Comparison of ENCODE assay signal across 8 mouse cellular contexts in the genomic region with DNA sequence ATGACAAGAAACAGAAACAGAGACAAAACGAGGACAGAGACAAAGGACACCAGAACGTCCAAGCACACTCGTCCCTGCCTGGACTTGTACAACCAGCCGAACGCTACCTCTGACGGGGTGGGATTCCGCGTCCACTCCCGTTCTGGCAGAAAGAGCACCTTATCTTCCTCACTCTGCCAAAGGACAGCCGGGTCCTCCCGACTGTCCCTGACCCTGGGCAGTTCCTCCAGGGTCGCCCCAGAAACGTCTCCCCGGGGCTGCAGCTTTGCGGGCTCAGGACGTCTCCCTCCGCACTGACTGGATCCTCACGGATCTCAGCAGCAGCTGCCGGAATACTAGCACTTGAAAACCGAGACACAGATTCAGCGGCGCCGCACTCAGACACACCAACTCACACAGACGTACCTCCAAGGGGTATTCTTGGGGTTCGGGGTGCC.
DNase-seq lines count a peak whose midpoint lies in the region; ATAC-seq and TF ChIP-seq lines count a peak whose summit lies in the region.

No protein-coding gene starts in this region.

- H3K9me3 ChIP-seq in heart, embryonic 11.5 days (replicated peaks; ENCODE audit: control insufficient read depth, low read length), result peaks cover 54% of the 10 kb centered on the region
- peaks cover 53% of the 10 kb centered on the region for H3K9me3 ChIP-seq in G1E (replicated peaks)
- peaks cover 54% of the 10 kb centered on the region for H3K9me3 ChIP-seq in forebrain, postnatal 0 days (ENCODE audit: low read length)
- H3K9me3 ChIP-seq in limb, embryonic 10.5 days (replicated peaks), result peaks cover 52% of the 10 kb centered on the region
- H3K9me3 ChIP-seq in midbrain, embryonic 16.5 days (replicated peaks; ENCODE audit: control insufficient read depth, low read length, poor library complexity, severe bottlenecking), result peaks cover 50% of the 10 kb centered on the region

- WGBS in heart, embryonic 11.5 days (ENCODE audit: insufficient replicate concordance), result 68% methylated on average over 25 of the region's 25 CpGs
- 78% methylated on average over 25 of the region's 25 CpGs for WGBS in forebrain, postnatal 0 days
- 69% methylated on average over 25 of the region's 25 CpGs for WGBS in limb, embryonic 10.5 days
- WGBS in midbrain, embryonic 16.5 days, result 72% methylated on average over 25 of the region's 25 CpGs

- H3K27me3 ChIP-seq in heart, embryonic 11.5 days (ENCODE audit: control insufficient read depth, insufficient read depth, low read length), result peaks cover 12% of the 10 kb centered on the region; the same call in 1 of the 2 replicates
- H3K27me3 ChIP-seq in G1E (ENCODE audit: insufficient read depth, low read length), result no peaks in the 10 kb centered on the region; the same call in 1 of the 2 replicates
- no peaks in the 10 kb centered on the region for H3K27me3 ChIP-seq in forebrain, postnatal 0 days (ENCODE audit: insufficient read depth, low read length)
- peaks cover 41% of the 10 kb centered on the region for H3K27me3 ChIP-seq in limb, embryonic 10.5 days (ENCODE audit: low read depth, poor library complexity, severe bottlenecking)
- no peaks in the 10 kb centered on the region for H3K27me3 ChIP-seq in midbrain, embryonic 16.5 days (ENCODE audit: control insufficient read depth, insufficient read depth, low read depth, low read length)

- peaks cover 17% of the 10 kb centered on the region for H3K36me3 ChIP-seq in heart, embryonic 11.5 days (ENCODE audit: control insufficient read depth, insufficient read depth, low read length)
- no peaks in the 10 kb centered on the region for H3K36me3 ChIP-seq in G1E (replicated peaks)
- peaks cover 7% of the 10 kb centered on the region; the same call in 1 of the 2 replicates for H3K36me3 ChIP-seq in forebrain, postnatal 0 days (ENCODE audit: insufficient read depth)
- peaks cover 50% of the 10 kb centered on the region for H3K36me3 ChIP-seq in limb, embryonic 10.5 days
- H3K36me3 ChIP-seq in midbrain, embryonic 16.5 days (ENCODE audit: control insufficient read depth, insufficient read depth, low read length), result peaks cover 6% of the 10 kb centered on the region; the same call in 1 of the 2 replicates

- H3K4me1 ChIP-seq in heart, embryonic 11.5 days (ENCODE audit: control insufficient read depth, insufficient read depth, low read length), result no peaks in the 10 kb centered on the region
- H3K4me1 ChIP-seq in G1E (ENCODE audit: insufficient read depth, low read depth, low read length), result no peaks in the 10 kb centered on the region
- no peaks in the 10 kb centered on the region for H3K4me1 ChIP-seq in forebrain, postnatal 0 days (ENCODE audit: insufficient read depth)
- H3K4me1 ChIP-seq in limb, embryonic 10.5 days, result no peaks in the 10 kb centered on the region
- no peaks in the 10 kb centered on the region for H3K4me1 ChIP-seq in midbrain, embryonic 16.5 days (ENCODE audit: control insufficient read depth, insufficient read depth, low read length)

- intact Hi-C loops in heart, postnatal 14 days (cut with DNase I), result no loop called here

- TF ChIP-seq CTCF in G1E (IDR thresholded peaks at IDR 0.05; ENCODE audit: low read depth, low read length), result no peak
- no peak for TF ChIP-seq CTCF in forebrain, postnatal 0 days (IDR thresholded peaks at IDR 0.05; ENCODE audit: low read depth)

- H3K4me2 ChIP-seq in heart, embryonic 11.5 days, result peak overlapping the region; percentile 0; the same call in 1 of the 2 replicates
- H3K4me2 ChIP-seq in forebrain, postnatal 0 days (ENCODE audit: low read depth), result no peak overlapping the region
- no peak overlapping the region for H3K4me2 ChIP-seq in midbrain, embryonic 16.5 days (ENCODE audit: low read length)

- H3K27ac ChIP-seq in heart, embryonic 11.5 days (ENCODE audit: low read depth, low read length), result no peak overlapping the region
- H3K27ac ChIP-seq in forebrain, postnatal 0 days (ENCODE audit: low read depth, low read length), result no peak overlapping the region
- no peak overlapping the region for H3K27ac ChIP-seq in limb, embryonic 10.5 days
- H3K27ac ChIP-seq in midbrain, embryonic 16.5 days (ENCODE audit: low read length), result no peak overlapping the region

- no peak overlapping the region for H3K9ac ChIP-seq in heart, embryonic 11.5 days (ENCODE audit: low read depth, low read length)
- no peak overlapping the region for H3K9ac ChIP-seq in forebrain, postnatal 0 days
- no peak overlapping the region for H3K9ac ChIP-seq in midbrain, embryonic 16.5 days (ENCODE audit: low read depth, low read length)

- ATAC-seq in heart, embryonic 11.5 days (replicated peaks; ENCODE audit: insufficient number of reproducible peaks, low FRiP score, low TSS enrichment), result peak; percentile 44
- no peak for ATAC-seq in G1E (ENCODE audit: extremely low read depth, insufficient number of reproducible peaks, low FRiP score, poor library complexity, severe bottlenecking)
- peak; percentile 18; the same call in 1 of the 2 replicates for ATAC-seq in forebrain, postnatal 0 days
- ATAC-seq in midbrain, embryonic 16.5 days, result peak; percentile 69

- no peak for DNase-seq in heart, postnatal 14 days
- DNase-seq in G1E (ENCODE audit: low spot score), result peak; percentile 5
- DNase-seq in forebrain, postnatal 0 days, result no peak
- DNase-seq in limb, embryonic 10.5 days (ENCODE audit: low spot score), result peak; percentile 65
- DNase-seq in layer of hippocampus, postnatal 25 days (ENCODE audit: extremely low spot score in 1 of 2, low spot score in 1 of 2), result no peak
- no peak for DNase-seq in layer of hippocampus, adult 9-10 months (ENCODE audit: low spot score)

- H3K4me3 ChIP-seq in heart, embryonic 11.5 days (ENCODE audit: low read depth, low read length), result no peak overlapping the region; the same call in 1 of the 2 replicates
- H3K4me3 ChIP-seq in G1E (ENCODE audit: low read depth, low read length), result peak overlapping the region; percentile 22; the same call in 1 of the 2 replicates
- no peak overlapping the region for H3K4me3 ChIP-seq in forebrain, postnatal 0 days (ENCODE audit: low read depth, low read length)
- no peak overlapping the region for H3K4me3 ChIP-seq in limb, embryonic 10.5 days
- H3K4me3 ChIP-seq in midbrain, embryonic 16.5 days (ENCODE audit: low read depth, low read length), result no peak overlapping the region

Comparison
In these comparisons a context has a peak if more than half of its experiments do, and no peak if none do; other contexts are left out.
1. DNase-seq: peak in G1E (single experiment) and limb, embryonic 10.5 days (single experiment); none in heart, postnatal 14 days (0 of 2), forebrain, postnatal 0 days (single experiment), layer of hippocampus, postnatal 25 days (0 of 2) and layer of hippocampus, adult 9-10 months (single experiment).